Mouse (Mus musculus): ENCODE measurements at regions not wholly inside any gene's neighbourhood (a gene's known extent, or its start where the extent isn't known, plus 50 kb on each side); places are given as distances from the start of the nearest gene placed in this dataset.

DNA sequence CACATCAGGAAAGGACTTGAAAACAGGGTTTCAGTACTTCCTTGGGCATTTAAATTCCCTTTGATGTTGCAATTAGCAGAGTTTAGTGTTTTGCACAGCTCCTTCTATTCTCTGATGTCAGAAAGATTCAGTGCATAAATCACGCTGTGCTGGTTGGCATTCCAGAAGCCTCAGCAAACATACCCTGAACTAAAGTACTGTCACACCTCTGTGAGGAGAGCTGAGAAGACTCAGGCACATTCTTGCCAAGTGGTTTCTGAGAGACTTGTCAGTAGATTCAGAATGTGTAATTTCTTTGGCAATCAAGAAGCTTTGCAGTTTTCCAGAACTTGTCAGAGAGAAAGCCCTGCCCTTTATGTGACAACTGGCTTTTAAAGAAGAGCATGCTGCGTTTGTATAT, 192.4 kb upstream of the 2610001J05Rik start:
- DNase-seq (ENCODE audit: low spot score): no peak

DNA sequence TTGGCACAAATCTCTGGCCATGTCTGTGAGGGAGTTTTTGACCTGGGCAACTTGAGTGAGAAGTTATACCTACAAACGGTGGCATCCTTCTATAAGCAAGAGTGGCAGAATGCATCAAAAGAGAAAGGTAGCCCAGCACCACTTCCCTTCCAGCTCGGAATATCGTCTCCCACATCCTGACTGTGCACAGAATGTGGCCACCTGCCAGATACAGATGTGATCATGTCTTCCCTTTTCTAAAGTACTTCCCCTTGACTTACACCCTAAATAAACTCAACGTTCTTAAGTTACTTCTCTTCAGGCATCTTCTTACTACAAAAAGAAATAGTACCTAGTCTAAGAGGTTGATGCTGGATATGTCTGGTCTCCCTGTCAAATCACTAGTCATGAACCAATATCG, 175.2 kb upstream of the 2610001J05Rik start:
- DNase-seq (ENCODE audit: low spot score): no peak

DNA sequence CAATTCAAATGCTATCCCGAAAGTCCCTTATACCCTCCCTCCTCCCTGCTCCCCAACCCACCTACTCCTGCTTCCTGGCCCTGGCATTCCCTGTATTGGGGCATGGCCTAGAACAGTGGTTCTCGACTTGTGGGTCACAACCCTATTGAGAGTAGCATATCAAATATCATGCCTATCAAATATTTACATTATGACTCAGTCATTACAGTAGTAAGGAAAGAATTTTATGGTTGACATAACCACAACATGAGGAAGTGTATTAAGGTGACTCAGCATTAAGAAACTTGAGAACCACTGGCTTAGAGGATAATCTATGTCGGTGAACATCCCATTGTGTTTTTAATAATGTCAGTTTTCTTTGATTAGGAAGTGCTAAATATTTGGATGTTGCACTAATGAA, 173.3 kb upstream of the 2610001J05Rik start:
- DNase-seq (ENCODE audit: low spot score): no peak

DNA sequence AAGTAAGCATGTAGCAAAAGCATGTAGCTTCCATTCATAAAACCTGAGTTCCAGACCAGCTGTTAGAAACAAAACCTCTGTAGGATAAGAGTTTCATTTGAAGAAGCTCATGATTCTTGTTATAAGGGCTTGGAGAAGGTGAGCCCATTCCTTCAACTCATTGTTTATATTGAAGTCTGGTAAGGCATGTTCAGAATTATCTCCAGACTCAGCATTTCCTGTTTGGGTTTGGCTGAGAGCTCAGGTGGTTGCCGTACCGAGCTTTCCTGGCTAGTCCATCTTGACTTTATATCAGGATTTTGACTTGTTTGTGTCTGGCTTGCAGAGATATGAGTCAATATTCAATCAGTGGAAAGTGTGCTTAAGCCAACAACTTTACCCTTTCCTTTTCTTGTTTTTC, 154.6 kb upstream of the 2610001J05Rik start:
- no peak for DNase-seq (ENCODE audit: low spot score)

DNA sequence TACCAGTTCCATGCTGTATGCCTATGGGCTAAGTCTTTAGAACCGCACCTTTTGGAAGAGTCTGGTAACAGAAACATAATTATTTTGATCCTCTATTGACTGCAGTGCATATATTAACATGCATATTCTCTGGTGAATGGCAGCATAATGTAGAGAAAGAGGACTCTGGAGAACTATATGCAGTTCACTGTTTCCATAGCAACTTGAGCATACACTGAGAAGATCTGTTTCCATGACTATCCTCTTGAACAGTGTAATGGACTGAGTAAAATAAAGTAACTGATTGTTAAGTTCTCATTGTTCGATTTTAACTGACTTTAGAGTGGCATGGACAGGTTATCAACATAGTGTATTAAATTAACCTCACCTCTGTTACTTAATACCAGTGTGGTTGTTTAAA, 147.6 kb upstream of the 2610001J05Rik start:
- no peak for DNase-seq (ENCODE audit: low spot score)

DNA sequence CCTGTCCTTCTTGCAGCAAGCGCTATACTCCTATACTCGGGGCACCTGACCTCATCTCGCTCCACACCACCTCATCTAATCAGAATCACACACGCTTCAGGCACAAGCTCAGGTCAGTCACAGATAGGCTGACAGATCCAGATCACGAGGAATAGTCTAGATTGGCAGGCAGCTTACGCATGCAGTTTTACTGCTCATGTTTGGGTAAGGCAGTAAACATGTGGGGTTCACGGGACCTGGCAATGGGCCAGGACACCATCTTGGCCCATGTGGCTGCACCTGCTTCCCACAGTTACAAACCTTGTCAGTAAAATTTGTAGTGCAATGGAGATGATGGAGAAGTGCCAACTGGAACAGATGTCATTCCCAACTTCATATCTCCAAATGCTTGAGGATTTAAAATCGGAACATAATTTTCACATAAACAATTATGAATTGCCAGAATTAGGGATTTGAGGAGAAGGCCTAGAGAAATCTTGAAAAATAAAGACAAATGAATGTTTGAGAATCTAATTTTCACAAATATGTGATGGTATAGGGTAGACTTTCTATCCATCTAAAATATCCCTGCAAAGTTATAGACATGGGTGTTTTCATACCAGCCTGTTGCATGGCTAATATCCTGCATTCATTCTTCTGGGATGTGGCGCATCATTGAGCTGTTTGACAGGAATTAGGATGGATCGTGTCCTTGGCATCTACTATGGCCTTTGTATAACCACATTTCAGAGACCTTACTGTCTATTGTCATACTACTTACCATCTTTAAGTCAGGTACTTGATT, 111.5 kb upstream of the 2610001J05Rik start:
- DNase-seq (ENCODE audit: low spot score): no peak

DNA sequence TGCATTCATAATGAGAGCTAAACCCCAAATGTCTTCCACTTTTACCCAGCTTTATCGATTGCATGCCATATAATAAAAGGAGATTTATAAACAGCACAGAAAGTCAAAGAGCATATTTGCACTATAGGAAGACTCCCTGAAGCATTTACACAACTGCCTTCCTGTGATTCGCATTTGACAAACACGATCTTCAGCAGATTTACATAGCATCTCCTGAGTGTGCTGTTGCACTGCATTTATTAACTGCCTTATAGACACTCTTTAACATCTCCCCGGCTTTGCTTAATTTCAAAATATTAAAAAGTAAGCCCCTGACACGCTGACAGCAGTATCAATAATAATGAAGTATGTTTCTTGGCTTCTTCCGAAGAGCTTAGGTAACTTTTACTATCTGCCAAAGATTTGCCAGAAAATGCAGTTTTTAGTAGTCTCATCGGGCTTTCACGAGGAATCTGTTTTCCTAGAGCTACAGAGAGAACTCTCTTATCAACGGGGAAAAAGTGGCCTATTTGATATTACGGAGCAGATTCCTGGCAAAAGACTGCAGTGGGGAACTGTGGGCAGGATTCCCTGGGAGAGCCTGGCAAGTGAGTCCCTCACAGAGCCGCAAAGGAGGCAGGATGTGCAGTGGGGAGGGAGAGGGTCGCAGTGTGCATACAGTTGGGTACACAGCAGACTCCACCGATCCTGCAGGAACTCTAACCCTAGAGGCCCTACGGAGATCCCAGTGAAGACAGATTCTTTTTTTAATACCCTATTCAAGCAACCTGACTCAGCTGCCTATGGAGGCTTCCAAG, 103.6 kb upstream of the 2610001J05Rik start:
- DNase-seq (ENCODE audit: low spot score): no peak

DNA sequence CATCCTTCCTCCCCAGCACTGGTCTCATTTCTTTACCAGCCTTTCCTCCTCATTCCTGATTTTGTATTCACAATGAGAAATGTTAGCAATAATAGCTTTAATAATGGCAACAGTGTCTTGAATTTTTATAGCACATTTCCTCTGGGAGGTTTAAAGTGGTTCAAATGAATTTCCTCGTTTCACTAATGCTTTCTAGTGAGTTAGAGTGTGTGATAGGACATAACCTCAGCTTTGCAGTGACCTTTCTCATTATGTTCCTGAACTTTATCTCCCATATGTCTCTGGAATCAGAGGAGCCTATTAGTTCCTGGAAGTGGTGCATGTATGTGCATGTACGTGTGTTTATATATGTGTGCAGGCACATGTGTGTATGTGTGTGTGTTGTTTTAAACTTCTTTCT, 93.2 kb upstream of the 2610001J05Rik start:
- DNase-seq (ENCODE audit: low spot score): no peak

DNA sequence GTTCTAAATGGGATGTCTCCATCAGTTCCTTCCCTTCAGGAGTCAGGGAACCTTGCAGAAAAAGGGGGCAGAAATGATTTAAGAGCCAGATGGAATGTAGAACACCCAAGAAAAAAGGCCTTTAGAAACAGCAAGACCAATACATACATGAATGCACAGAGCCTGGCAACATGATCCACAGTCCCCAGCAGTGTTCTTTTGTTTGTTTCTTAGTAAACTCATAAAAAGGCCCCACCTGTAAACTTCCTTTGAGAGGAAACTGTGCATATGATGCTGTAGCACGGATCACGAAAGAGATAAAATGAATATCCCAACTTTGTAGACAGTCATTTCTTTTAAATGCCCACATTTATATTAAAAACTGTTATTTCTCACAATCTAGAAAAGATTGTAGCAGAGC, 92.7 kb upstream of the 2610001J05Rik start:
- no peak for DNase-seq (ENCODE audit: low spot score)

DNA sequence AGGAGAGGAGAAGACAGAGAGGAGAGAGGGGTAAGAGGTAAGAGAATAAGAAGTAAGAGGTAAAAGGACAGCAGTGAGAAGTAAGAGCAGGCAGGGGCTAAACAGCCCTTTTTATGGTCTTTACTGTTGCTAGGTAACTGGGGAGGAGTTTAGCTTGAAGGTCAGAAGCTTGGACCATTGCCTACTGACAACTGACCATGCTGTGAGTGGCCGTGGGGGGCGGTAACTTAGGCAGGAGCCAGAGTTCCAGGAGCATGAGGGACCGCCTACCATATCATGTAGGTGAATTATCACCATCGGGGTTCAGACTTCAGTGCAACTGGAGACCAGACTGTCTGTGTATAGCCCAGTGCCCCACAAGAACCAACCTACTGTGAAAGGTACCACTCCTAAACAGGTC, 78.3 kb upstream of the 2610001J05Rik start:
- no peak for DNase-seq (ENCODE audit: low spot score)

DNA sequence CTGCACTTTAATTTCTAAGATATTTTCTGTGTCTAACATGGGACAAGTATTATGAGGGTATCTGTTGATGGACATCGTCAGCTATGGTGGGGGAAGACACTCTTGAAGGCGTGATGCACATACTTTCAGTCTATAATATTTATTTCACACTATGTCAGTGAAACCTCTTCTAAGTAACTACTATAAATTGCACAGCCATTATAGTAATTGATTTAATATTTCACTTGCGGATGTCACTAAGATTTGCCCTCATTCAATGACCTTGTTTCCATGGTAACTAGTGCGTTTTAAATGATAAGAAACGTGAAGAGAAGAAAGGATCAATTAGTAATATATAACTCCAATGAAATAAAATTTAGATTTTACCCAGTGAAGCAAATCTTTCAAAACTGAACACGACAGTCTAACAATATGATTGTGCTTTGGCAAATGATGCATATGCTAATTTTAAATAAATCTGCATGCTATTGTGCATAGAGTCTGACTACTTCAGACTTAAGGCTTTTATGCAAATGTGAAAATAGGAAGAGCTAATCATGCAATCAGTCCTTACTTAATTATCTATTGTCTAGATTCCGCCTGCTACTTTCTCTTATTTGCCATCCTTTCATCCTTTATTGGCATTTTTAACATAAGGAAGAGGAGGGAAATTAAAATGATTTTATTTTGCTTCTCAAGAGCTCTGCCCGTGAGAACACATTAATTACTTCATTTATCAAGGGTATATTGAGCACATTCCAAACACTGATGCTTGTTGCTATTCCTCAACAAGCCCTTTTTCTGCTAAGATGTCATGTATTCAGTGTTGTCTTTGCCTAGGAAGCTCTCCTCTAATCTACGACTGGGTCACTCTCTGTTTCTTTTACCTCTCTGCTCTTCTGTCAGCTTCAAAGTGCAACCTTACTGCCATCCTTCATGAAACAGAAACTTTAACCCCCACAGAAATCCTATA, 49.8 kb upstream of the 2610001J05Rik start:
- no peak for DNase-seq (ENCODE audit: low spot score)
